Mouse (Mus musculus) heart, postnatal 14 days (tissue): Measurements from ENCODE around the gene Gm28035. TPM values are rescaled to one million over a fixed set of nuclear protein-coding genes. Genes with fewer than 3 reads are reported as not detected.

ENCODE experiments used
- DNase-seq, 2 experiments: peaks; one replicate each; pipeline ENCODE4 v3.0.0; 2021 to 2022
- intact Hi-C: fragments of 180-260 bp; cut with DNase I; formaldehyde crosslinking; loops from one replicate; pipeline ENCODE4 v1.15.1; 2025
- total RNA-seq, 2 experiments: library from RNA; stranded (reverse); gene quantifications; 2 replicates each; pipeline ENCODE4 v1.2.3; 2021

Gene Gm28035
- total RNA-seq, 2 experiments from 2014 or later: 4.1 to 4.6 TPM

DNA sequence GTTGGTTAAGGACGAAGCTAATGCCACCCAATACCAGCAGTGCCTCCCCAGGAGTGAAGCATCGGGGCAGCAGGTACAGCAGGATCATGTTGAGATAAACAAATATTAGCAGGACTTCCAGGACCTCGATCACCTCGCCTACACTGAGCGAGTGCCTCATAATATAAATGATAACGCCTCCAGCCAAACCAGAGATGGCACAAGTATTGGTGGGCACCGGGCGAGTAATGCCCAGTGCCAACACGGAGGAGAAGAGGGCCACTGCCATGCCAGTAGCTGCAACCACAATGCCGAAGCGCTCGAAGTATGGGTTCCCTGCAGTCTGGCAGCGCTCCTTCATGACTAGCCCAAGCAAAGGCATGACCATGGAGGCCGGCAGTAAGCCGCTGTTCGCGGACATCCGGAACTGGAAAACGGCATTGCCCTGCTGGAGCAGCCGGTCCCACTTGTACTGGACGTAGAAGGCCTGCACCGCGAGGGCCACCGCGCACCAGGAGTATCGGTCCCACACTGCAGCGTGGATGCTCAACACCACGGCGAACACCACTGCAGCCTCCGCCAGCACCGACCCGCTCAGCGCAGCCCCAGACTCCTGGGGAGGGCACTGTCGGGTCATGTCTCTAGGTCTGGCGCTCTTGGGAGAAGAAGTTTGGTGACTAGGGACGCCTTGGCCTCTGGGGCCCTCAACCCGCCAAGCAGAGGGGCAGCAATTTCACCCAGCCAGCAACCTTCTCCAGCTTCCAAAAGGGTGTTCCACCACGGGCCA is 45.2 kb downstream of the Gm28035 start:
- intact Hi-C loops: no loop called here
- DNase-seq: peak; percentile 16 to 23

DNA sequence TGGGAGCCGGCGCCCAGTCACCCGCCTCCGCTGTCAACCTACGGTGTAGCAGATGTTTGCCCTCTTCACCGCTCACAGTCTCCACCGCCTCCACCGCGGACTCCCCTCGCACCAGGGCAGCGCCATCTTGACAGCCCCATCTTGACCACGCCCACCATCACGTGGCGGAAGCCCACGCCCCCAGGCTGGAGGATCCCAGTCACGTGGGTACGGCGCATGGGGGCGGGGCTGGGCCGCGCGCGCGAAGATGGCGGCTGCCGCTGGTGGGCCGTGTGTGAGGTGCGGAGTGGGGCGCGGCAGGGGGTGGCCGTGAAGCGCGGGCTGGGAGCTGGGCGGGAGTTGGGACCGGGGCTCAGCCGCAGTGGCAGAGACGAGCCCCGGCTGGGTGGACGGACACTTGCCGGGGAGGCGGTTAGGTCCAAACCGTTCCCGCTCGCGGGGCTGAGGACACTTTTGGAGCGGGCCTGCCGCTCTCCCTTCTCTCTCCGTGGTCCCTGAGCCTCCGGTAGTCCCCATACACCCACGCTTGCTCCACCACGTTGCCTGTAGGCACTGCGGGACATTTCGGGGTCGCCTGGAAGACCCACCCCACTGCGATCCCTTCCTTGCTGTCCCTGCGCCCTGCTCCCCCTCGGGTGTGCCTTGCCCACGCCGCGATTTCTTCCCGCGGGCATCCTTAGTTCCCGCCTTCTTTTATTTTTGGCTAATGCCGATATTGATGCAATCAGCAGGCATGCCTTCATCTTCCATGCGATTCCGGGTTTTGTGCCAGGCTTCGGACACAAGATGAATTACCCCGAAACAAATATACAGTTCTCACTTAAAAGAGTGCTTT is 46.0 kb downstream of the Gm28035 start, which contains the start of the genes Dolk and Nup188:
Gene Dolk, minus strand, starts transcription at position 143 of the 835 bp plus-strand sequence.
Gene Nup188, plus strand, starts transcription at position 206 of the 835 bp plus-strand sequence.
- DNase-seq: peak; percentile 97 to 99
- intact Hi-C loops: no loop called here

DNA sequence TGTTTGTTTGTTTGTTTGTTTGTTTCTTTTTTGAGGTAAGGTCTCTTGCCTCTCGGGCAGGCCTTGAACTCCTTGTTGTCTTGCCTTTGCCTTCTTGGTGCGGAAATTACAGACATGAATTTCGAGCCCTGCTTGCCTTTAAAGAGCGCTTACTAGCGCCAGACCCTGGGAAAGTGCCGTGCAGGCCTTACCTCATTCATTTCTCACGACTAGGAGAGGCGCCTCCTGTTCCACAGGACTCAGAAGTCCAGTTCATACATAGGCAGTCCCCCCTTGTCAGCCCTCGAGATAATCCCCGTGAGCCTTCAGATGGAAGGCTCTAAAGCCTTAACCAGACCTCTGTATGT is 46.6 kb downstream of the Gm28035 start:
- DNase-seq: no peak
- intact Hi-C loops: no loop called here

DNA sequence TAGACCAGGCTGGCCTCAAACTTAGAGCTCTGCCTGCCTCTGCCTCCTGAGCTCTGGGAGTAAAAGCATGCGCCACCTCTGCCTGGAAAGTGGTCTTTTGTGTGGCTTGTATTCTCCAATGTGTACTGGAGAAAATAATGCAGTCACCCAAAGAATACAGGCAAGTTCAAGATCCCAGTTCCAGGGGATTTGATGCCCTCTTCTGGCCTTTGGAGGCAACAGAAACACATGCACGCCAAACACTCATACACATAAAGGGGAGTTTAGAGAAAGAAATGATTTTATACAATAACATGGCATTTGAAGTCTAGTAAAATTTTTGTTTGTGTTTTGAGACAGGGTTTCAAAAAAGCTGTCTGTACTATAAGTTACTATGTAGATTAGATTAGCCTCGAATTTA is 59.2 kb downstream of the Gm28035 start:
- intact Hi-C loops: no loop called here
- DNase-seq: peak in 1 of 2 experiments; percentile 10

DNA sequence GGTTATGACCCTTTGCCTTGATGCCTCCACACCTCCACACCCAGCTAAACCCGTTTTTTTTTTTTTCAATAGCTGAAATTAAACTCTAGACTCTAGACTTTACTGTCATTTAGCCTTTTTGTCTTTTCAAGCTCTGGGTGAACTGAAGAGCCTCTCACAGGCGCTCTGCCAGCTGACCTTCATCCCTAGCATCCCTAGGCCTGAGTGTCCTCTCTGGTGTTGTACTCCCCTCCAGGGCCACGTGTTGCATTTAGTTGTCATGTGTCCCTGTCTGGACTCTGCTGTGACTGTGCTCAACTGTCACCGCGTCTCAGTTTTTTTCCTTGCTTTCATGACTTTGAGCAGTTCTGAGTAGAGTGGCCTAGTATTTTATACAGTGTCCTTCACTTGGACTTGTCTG is 59.6 kb downstream of the Gm28035 start:
- DNase-seq: no peak
- intact Hi-C loops: no loop called here

DNA sequence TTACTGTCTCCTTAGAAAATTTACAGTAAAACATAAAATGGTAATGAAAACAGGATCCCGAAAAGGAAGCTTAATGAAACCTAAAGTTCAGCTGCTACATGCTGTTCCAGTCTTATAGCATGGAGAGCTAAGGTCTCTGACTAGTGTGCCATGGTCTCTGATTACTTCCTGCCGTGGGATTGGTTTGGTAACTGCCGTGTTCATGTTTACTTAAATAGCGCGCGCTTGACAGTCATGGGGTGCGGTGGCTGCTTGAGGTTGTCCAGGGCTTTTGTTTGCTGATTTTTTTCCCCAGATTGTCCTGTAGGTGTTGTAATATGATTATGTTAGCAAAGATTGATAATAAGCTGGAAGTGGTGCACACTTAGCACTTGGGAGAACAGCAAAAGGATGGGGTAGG is 65.7 kb downstream of the Gm28035 start:
- intact Hi-C loops: no loop called here
- no peak for DNase-seq

DNA sequence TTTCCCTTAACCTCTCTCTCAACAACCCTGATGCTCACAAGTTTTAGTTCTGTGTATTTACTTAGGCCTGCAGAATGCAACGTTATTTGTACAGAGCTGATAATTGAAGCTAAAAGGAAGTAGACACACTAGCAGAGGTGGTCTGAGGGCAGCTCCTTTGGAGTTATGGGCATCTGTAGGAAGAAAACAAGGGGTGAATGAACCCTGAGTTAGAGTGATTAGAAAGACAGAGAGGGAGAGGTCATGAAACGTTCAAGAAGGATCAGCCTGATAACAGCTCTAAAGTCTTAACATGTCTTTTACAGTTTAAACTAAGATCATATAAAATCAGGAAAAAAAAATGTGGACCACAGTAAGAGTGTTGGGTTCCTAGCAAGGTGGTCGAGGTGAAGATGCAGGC is 69.0 kb downstream of the Gm28035 start:
- no peak for DNase-seq
- intact Hi-C loops: no loop called here

DNA sequence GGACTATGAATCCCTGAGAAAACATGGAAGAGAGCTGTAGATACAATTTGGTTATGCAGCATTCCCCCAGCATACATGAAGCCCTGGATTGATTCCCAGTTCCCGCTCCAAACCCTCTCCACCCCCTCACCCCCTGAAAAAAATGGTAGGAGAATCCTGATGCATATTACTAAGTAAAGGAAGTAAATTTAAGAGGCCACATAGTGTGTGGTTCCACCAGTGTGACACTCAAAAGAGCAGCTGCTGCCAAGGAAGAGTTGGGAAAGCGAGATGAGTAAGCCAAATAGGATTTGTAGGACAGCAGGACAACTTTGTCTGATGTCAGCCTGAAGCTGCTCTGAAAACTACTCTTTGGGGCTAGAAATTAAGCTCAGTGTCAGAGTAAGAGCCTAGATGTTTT is 71.1 kb downstream of the Gm28035 start:
- DNase-seq: no peak
- intact Hi-C loops: no loop called here

DNA sequence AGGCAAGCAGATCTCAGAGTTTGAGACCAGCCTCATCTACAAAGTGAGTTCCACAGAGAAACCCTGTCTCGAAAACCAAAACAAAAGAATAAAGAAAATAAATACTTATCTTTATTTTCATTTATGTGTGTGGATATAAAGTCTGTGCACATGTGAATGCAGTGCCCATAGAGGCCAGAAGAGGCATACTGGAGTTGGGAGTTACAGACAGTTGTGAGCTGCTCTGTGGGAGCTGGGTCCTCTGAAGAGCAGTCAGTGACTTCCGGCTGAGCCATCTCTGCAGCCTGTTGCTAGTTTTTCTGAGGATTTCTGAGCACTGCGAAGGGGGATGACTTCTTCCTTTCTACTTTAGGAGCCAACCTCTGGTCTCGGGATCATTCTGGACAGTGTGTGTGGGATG is 75.8 kb downstream of the Gm28035 start:
- intact Hi-C loops: no loop called here
- DNase-seq: no peak

DNA sequence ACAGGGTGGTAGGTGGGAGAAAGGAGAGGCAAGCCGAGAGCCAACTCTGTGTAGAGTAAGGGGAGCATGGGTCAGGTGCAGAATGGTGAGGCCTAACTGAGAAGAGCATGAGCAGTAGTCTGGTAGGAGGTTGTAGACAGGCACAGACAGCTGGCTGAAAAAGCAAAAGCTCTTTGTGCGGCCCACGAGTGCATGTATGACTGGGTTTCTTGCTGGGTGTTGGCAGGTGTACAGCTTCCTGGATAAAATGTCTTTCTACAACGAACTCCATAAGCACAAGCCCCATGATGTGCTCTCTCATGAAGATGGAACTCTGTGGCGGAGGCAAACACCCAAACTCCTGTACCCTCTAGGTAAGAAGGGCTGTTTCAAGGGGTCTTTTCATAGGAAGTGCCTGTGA is 76.6 kb downstream of the Gm28035 start:
- DNase-seq: no peak
- intact Hi-C loops: no loop called here

DNA sequence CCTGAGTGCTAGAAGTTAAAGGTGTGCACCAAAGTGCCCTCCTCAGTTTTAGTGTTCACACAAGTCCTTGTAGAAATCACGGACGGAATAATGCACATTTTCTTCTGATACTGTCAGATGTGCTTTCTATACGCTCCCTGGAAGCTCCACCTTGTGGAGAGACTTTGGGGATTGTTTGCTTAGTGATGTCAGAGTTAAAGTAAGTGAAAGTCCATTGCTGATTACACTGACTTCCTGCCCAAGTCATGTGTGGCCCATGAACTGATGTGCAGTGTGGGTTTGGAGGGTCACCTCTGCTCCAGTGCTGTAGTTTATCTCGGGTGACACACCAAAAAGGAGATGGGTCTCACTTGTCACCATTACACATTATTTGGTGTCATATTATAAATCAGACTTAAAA is 78.9 kb downstream of the Gm28035 start:
- intact Hi-C loops: no loop called here
- no peak for DNase-seq

DNA sequence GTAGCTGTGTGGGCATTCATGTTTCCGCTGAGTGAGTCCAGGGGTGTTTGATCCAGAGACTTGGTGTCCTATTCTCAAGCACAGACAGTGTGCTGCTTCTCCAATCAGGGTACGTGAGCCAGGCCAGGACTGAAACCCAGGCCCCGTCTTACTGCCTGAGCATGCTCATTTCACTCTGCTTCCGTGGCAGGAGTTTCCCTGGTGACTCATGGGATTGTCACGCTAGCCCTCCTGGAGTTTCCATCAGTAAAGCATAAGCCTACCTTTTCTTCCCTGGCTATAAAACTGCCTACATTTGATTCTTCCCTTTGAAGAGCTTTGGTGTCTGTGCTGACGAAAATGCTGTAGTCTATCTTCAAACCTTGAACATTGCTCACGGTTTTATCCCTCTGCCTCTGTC is 82.7 kb downstream of the Gm28035 start:
- DNase-seq: no peak
- intact Hi-C loops: no loop called here

DNA sequence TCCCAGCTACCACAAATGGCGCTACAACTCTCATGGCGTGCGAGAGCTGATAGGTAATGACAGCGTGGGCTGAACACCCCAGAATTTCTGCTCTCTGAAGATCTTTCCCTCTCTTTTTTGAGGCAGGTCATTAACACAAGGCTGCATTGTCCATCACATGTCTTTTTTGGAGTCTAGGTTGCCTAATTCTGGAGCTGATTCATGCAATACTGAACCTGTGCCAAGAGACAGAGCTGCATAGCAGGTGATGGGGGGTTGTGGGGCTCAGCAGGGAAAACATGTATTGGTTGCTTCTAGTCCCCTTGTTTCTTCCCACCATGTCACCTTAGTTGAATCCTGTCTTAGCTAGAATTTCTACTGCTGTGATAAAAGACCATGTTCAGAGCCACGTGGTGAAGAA is 84.9 kb downstream of the Gm28035 start:
- DNase-seq: no peak
- intact Hi-C loops: no loop called here

DNA sequence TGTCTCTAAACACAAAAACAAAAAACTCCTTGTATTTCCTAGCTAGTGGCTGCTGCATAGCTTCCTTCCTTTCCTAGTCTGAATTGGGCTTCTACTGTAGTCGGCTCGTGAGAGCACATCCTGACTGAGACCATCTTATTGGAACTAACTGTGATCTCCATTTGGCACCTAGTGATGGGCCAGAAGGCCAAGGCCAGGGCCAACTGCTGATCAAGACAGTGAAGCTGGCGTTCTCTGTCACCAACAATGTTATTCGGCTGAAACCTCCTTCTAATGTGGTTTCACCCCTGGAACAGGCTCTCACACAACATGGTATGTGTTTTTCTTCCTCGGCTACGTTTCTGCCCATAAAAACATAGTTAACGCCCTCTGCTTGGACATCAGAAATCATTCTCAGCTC is 86.9 kb downstream of the Gm28035 start:
- intact Hi-C loops: no loop called here
- no peak for DNase-seq

DNA sequence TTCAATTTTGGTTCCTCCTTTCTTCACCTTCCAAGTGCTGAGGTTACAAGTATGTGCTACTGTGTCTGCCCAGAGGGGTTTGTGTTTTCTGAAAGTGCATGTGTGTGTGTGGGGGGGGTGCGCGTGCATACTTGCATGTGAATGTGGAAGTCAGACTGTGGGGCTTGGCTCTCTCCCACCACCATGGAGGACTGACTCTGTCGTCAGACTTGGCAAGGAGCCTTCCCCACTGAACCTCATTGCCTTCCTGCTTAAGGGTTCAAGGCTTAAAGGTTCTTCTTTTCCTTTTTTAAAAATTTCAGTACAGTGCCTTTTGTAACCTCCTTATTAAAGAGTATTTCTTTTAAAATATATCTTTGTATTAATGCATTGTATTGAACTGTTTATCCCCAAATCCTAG is 88.4 kb downstream of the Gm28035 start:
- intact Hi-C loops: no loop called here
- no peak for DNase-seq

Other genes with a start within 250 kb of the Gm28035 start
- 1 to 10 TPM; 7.2 TPM for gene Wdr34, start 191.7 kb upstream of the Gm28035 start, total RNA-seq
- 10 to 100 TPM; 93.9 to 97.0 TPM for gene Set, start 183.2 kb upstream of the Gm28035 start, total RNA-seq
- 10 to 100 TPM; 10.3 to 12.2 TPM for gene Pkn3, start 162.9 kb upstream of the Gm28035 start, total RNA-seq
- gene Zdhhc12, start 146.9 kb upstream of the Gm28035 start, total RNA-seq: 1 to 10 TPM; 5.2 to 5.6 TPM
- 10 to 100 TPM; 25.1 to 27.7 TPM for gene Zer1, start 116.0 kb upstream of the Gm28035 start, total RNA-seq
- gene Tbc1d13, start 106.8 kb upstream of the Gm28035 start, total RNA-seq: 10 to 100 TPM; 18.8 to 19.6 TPM
- gene Endog, start 69.1 kb upstream of the Gm28035 start, total RNA-seq: 10 to 100 TPM; 74.1 to 78.0 TPM
- 1 to 10 TPM; 5.9 to 6.3 TPM for gene Spout1, start 62.1 kb upstream of the Gm28035 start, total RNA-seq
- gene Kyat1, start 34.7 kb upstream of the Gm28035 start, total RNA-seq: 10 to 100 TPM; 48.4 to 49.2 TPM
- 10 to 100 TPM; 90.1 to 90.5 TPM for gene Lrrc8a, start 2.9 kb upstream of the Gm28035 start, total RNA-seq
- 10 to 100 TPM; 50.1 to 66.9 TPM for gene Phyhd1, start 25.6 kb downstream of the Gm28035 start, total RNA-seq
- 1 to 10 TPM in 1 of 2 experiments, not detected in 1; 2.2 TPM for gene Gm28038, start 40.5 kb downstream of the Gm28035 start, total RNA-seq
- 10 to 100 TPM; 24.5 to 24.7 TPM for gene Dolk, start 45.8 kb downstream of the Gm28035 start, total RNA-seq
- 10 to 100 TPM; 20.9 to 22.1 TPM for gene Nup188, start 45.8 kb downstream of the Gm28035 start, total RNA-seq
- 10 to 100 TPM; 50.6 to 56.2 TPM for gene Sh3glb2, start 118.8 kb downstream of the Gm28035 start, total RNA-seq
- 10 to 100 TPM; 74.7 to 80.0 TPM for gene Miga2, start 123.7 kb downstream of the Gm28035 start, total RNA-seq
- 10 to 100 TPM; 11.4 to 12.1 TPM for gene Dolpp1, start 151.7 kb downstream of the Gm28035 start, total RNA-seq
- 100 to 1,000 TPM; 441 to 477 TPM for gene Crat, start 175.2 kb downstream of the Gm28035 start, total RNA-seq
- gene Ptpa, start 175.5 kb downstream of the Gm28035 start, total RNA-seq: 100 to 1,000 TPM in 1 of 2 experiments, 10 to 100 TPM in 1; 99.1 to 109 TPM
- 1 to 10 TPM; 5.8 to 6.3 TPM for gene Ier5l, start 233.7 kb downstream of the Gm28035 start, total RNA-seq